Mouse (Mus musculus) spleen, adult 2 months (tissue): ENCODE results near the gene Plxnb1. TPM values are rescaled to one million over a fixed set of nuclear protein-coding genes. Genes with fewer than 3 reads are reported as not detected.

Source experiments
- DNase-seq, 2 experiments: peaks; one replicate each; pipeline versions ENCODE4 v3.0.0 to v3.0.0-alpha.2; 2012 to 2021; ENCODE audit warnings: low spot score in 2 of 2, low read depth in 1 of 2
- H3K27ac ChIP-seq: fragments of 200-500 bp; 2 replicates; pipeline ENCODE4 v1.5.1; 2012; ENCODE audit warnings: low read length, inconsistent platforms; ENCODE audit not compliant: insufficient read depth
- H3K27me3 ChIP-seq: fragments of 200-500 bp; 2 replicates; pipeline ENCODE4 v1.6.1; 2012; ENCODE audit warnings: mild to moderate bottlenecking, moderate library complexity, low read length, inconsistent platforms; ENCODE audit not compliant: control insufficient read depth, insufficient read depth
- H3K36me3 ChIP-seq: fragments of 200-500 bp; 2 replicates; pipeline ENCODE4 v1.6.1; 2012; ENCODE audit warnings: mild to moderate bottlenecking, low read length, inconsistent platforms; ENCODE audit not compliant: control insufficient read depth, insufficient read depth
- H3K4me1 ChIP-seq: fragments of 200-500 bp; 2 replicates; pipeline ENCODE4 v1.6.1; 2011; ENCODE audit warnings: inconsistent platforms; ENCODE audit not compliant: control insufficient read depth, insufficient read depth, insufficient read length
- H3K4me3 ChIP-seq: fragments of 200-500 bp; 2 replicates; pipeline ENCODE4 v1.5.1; 2011; ENCODE audit warnings: mild to moderate bottlenecking, inconsistent platforms; ENCODE audit not compliant: insufficient read depth, insufficient read length; ENCODE audit errors: extremely low read depth
- CTCF ChIP-seq: fragments of 200-500 bp; IDR thresholded peaks from 2 replicates; pipeline ENCODE4 v1.5.1; 2011; ENCODE audit warnings: mild to moderate bottlenecking, inconsistent platforms; ENCODE audit not compliant: insufficient read depth, insufficient read length, insufficient replicate concordance; ENCODE audit errors: extremely low read depth
- POLR2A ChIP-seq: fragments of 200-500 bp; IDR thresholded peaks from 2 replicates; pipeline ENCODE4 v1.6.1; 2011; ENCODE audit warnings: low read depth, low read length, inconsistent platforms
- WGBS: fragments of 180-500 bp; shearing (Covaris S2); methylation state at CpG from one replicate; pipeline ENCODE4 v1.1.7; 2018; 5-methylcytosine and 5-hydroxymethylcytosine counted together
- polyA plus RNA-seq: library from polyadenylated mRNA; depleted of rRNA; stranded (reverse); fragments of >200 nt; gene quantifications from 2 replicates; pipeline ENCODE4 v1.2.3, GENCODE M21; 2012

Plxnb1 gene
- polyA plus RNA-seq, 1 experiment, result 10.4 TPM

- Histone ChIP-seq H3K27me3 (peaks cover 4% of the 10 kb centered on the region), H3K4me3 (peak overlapping the region; percentile 6; the same call in 1 of the 2 replicates), H3K27ac (peak overlapping the region; percentile 35; the same call in 1 of the 2 replicates), H3K4me1 (peaks cover 4% of the 10 kb centered on the region), H3K36me3 (0 out of 2 replicates have a peak, but pooled peaks cover 2% of the 10 kb centered on the region)
- DNase-seq, result no peak
- WGBS, result 86% methylated on average over 9 of the region's 9 CpGs
- TF ChIP-seq CTCF (no peak), POLR2A (no peak)
Observed at GRCm38 (mm10) chr9:109096251-109096661, 1.1 kb downstream of the Plxnb1 start.

- Histone ChIP-seq H3K36me3 (no peaks in the 10 kb centered on the region), H3K27ac (no peak overlapping the region; the same call in 1 of the 2 replicates), H3K4me1 (peaks cover 4% of the 10 kb centered on the region), H3K4me3 (no peak overlapping the region), H3K27me3 (peaks cover 4% of the 10 kb centered on the region)
- TF ChIP-seq POLR2A (no peak), CTCF (no peak)
- no peak for DNase-seq
- 86% methylated on average over 6 of the region's 6 CpGs for WGBS
Observed at GRCm38 (mm10) chr9:109096856-109097255, 1.7 kb downstream of the Plxnb1 start.

- 0 out of 2 replicates have a peak overlapping the region, but pooled peaks have one; percentile 11 for H3K27ac ChIP-seq
- TF ChIP-seq POLR2A, result no peak
- TF ChIP-seq CTCF, result no peak
- H3K4me3 ChIP-seq, result no peak overlapping the region
- no peak for DNase-seq
- H3K36me3 ChIP-seq, result no peaks in the 10 kb centered on the region
- H3K27me3 ChIP-seq, result peaks cover 4% of the 10 kb centered on the region
- 80% methylated on average over 6 of the region's 6 CpGs for WGBS
- peaks cover 4% of the 10 kb centered on the region for H3K4me1 ChIP-seq
Observed at GRCm38 (mm10) chr9:109097291-109097690, 2.1 kb downstream of the Plxnb1 start.

- H3K27ac ChIP-seq, result no peak overlapping the region
Observed at GRCm38 (mm10) chr9:109097831-109098230, 2.6 kb downstream of the Plxnb1 start.

GRCm38 (mm10) chr9:109098366-109098765 is 3.2 kb downstream of the Plxnb1 start:
- H3K36me3 ChIP-seq, result no peaks in the 10 kb centered on the region
- peaks cover 4% of the 10 kb centered on the region for H3K27me3 ChIP-seq
- TF ChIP-seq CTCF, result no peak
- no peak for TF ChIP-seq POLR2A
- H3K27ac ChIP-seq, result no peak overlapping the region
- WGBS, result 92% methylated on average over 8 of the region's 8 CpGs
- DNase-seq, result no peak
- peaks cover 4% of the 10 kb centered on the region for H3K4me1 ChIP-seq
- H3K4me3 ChIP-seq, result no peak overlapping the region

More at GRCm38 (mm10) chr9:109097831-109098230, 2.6 kb downstream of the Plxnb1 start:
- 84% methylated on average over 5 of the region's 5 CpGs for WGBS
- TF ChIP-seq POLR2A, result no peak
- no peak for TF ChIP-seq CTCF
- no peak overlapping the region for H3K4me3 ChIP-seq
- no peak for DNase-seq
- H3K36me3 ChIP-seq, result no peaks in the 10 kb centered on the region
- peaks cover 4% of the 10 kb centered on the region for H3K27me3 ChIP-seq
- H3K4me1 ChIP-seq, result peaks cover 4% of the 10 kb centered on the region

GRCm38 (mm10) chr9:109098969-109099368 is 3.8 kb downstream of the Plxnb1 start:
- no peak for DNase-seq
- WGBS, result 85% methylated on average over 6 of the region's 6 CpGs
- TF ChIP-seq POLR2A (no peak), CTCF (no peak)
- Histone ChIP-seq H3K4me3 (no peak overlapping the region), H3K4me1 (peaks cover 4% of the 10 kb centered on the region), H3K36me3 (no peaks in the 10 kb centered on the region), H3K27ac (no peak overlapping the region), H3K27me3 (peaks cover 4% of the 10 kb centered on the region)

GRCm38 (mm10) chr9:109100307-109100928 is 5.2 kb downstream of the Plxnb1 start:
- H3K27ac ChIP-seq, result no peak overlapping the region
- 52% methylated on average over 20 of the region's 20 CpGs for WGBS
- H3K4me1 ChIP-seq, result peaks cover 3% of the 10 kb centered on the region; the same call in 1 of the 2 replicates
- H3K36me3 ChIP-seq, result no peaks in the 10 kb centered on the region
- H3K27me3 ChIP-seq, result peaks cover 4% of the 10 kb centered on the region
- TF ChIP-seq CTCF, result no peak
- no peak for TF ChIP-seq POLR2A
- DNase-seq, result no peak
- H3K4me3 ChIP-seq, result no peak overlapping the region
